Comparison of ENCODE assay signal across 11 mouse cellular contexts in genomic region chr9:46309121-46309520, GRCm38 (mm10). TPM values are rescaled to one million over a fixed set of nuclear protein-coding genes. Genes with fewer than 3 reads are reported as not detected.
DNase-seq lines count a peak whose midpoint lies in the region; ATAC-seq and TF ChIP-seq lines count a peak whose summit lies in the region.
"Had no signal": no experiment of that assay in that cellular context is flagged by ENCODE, and none has a peak within 500 bp of the region (broad histone marks: within the 10 kb centered on the region; RNA-seq: fewer than 3 reads in every experiment).

No protein-coding gene starts in this region.

- no peak overlapping the region for H3K27ac ChIP-seq in cerebellum, adult 2 months (ENCODE audit: insufficient read depth, low read length)
- H3K27ac ChIP-seq in liver, postnatal 0 days (ENCODE audit: low read depth) = no peak overlapping the region
- no peak overlapping the region for H3K27ac ChIP-seq in liver, embryonic 11.5 days (ENCODE audit: low read depth, low read length)
- no peak overlapping the region for H3K27ac ChIP-seq in limb, embryonic 11.5 days (replicated peaks; ENCODE audit: low read depth, low read length)
- H3K27ac ChIP-seq: liver, embryonic 13.5 days had no signal

- TF ChIP-seq POLR2A in cerebellum, adult 2 months (IDR thresholded peaks at IDR 0.05; ENCODE audit: borderline replicate concordance, insufficient read depth, low read length) = no peak

- WGBS in cerebellum, adult 2 months = 21% methylated on average over 7 of the region's 7 CpGs
- 15% methylated on average over 7 of the region's 7 CpGs for WGBS in liver, postnatal 0 days (ENCODE audit: insufficient replicate concordance)
- 14% methylated on average over 7 of the region's 7 CpGs for WGBS in liver, embryonic 11.5 days
- WGBS in limb, embryonic 11.5 days = 10% methylated on average over 7 of the region's 7 CpGs

- no peak overlapping the region for H3K4me2 ChIP-seq in liver, postnatal 0 days (ENCODE audit: low read depth, low read length)
- no peak overlapping the region for H3K4me2 ChIP-seq in liver, embryonic 11.5 days
- no peak overlapping the region for H3K4me2 ChIP-seq in limb, embryonic 11.5 days (ENCODE audit: low read depth, severe bottlenecking)
- H3K4me2 ChIP-seq: liver, embryonic 13.5 days had no signal

- no peak for ATAC-seq in liver, postnatal 0 days
- ATAC-seq in liver, embryonic 11.5 days (replicated peaks; ENCODE audit: low FRiP score) = no peak
- no peak for ATAC-seq in limb, embryonic 11.5 days (ENCODE audit: insufficient number of reproducible peaks, low FRiP score, low TSS enrichment, low read depth)

- TF ChIP-seq EP300 in liver, postnatal 0 days (IDR thresholded peaks at IDR 0.05; ENCODE audit: low read depth) = no peak

- H3K4me1 ChIP-seq in cerebellum, adult 2 months (ENCODE audit: control insufficient read depth, insufficient read depth, low read length) = no peaks in the 10 kb centered on the region
- H3K4me1 ChIP-seq in liver, postnatal 0 days (ENCODE audit: insufficient read depth) = no peaks in the 10 kb centered on the region
- H3K4me1 ChIP-seq in liver, embryonic 11.5 days (replicated peaks; ENCODE audit: control insufficient read depth, insufficient read depth, low read length) = no peaks in the 10 kb centered on the region
- 0 out of 2 replicates have a peak, but pooled peaks cover 2% of the 10 kb centered on the region for H3K4me1 ChIP-seq in limb, embryonic 11.5 days (ENCODE audit: control insufficient read depth, insufficient read depth, low read length)
- H3K4me1 ChIP-seq: liver, embryonic 13.5 days had no signal

- H3K4me3 ChIP-seq in cerebellum, adult 2 months (replicated peaks; ENCODE audit: insufficient read depth, low read depth, low read length) = no peak overlapping the region
- H3K4me3 ChIP-seq in liver, postnatal 0 days (ENCODE audit: low read depth, low read length) = no peak overlapping the region
- H3K4me3 ChIP-seq in liver, embryonic 11.5 days (ENCODE audit: low read depth, low read length) = no peak overlapping the region
- H3K4me3 ChIP-seq in limb, embryonic 11.5 days (ENCODE audit: low read depth, low read length) = no peak overlapping the region
- H3K4me3 ChIP-seq: liver, embryonic 13.5 days had no signal

- TF ChIP-seq CTCF in cerebellum, adult 2 months (IDR thresholded peaks at IDR 0.05; ENCODE audit: borderline replicate concordance, insufficient read depth, low read depth, low read length) = peak; percentile 48; the same call in 1 of the 2 replicates
- TF ChIP-seq CTCF in liver, postnatal 0 days (IDR thresholded peaks at IDR 0.05; ENCODE audit: low read depth) = peak; percentile 58

- no peak overlapping the region for H3K9ac ChIP-seq in liver, postnatal 0 days (replicated peaks)
- no peak overlapping the region for H3K9ac ChIP-seq in liver, embryonic 11.5 days (ENCODE audit: low read depth, low read length)
- no peak overlapping the region for H3K9ac ChIP-seq in limb, embryonic 11.5 days (ENCODE audit: low read length)
- H3K9ac ChIP-seq: liver, embryonic 13.5 days had no signal

- no peak for DNase-seq in cerebellum, adult 2 months
- DNase-seq in cerebellum, adult 9-10 months = no peak
- peak; percentile 31 for DNase-seq in liver, postnatal 0 days
- DNase-seq in liver, embryonic 11.5 days (ENCODE audit: low spot score) = no peak
- DNase-seq in R1 (ENCODE audit: low read depth, low spot score) = peak; percentile 76
- peak; percentile 56 for DNase-seq in limb, embryonic 11.5 days (ENCODE audit: low spot score)
- no peak for DNase-seq in right cerebral cortex, adult 18-20 months
- DNase-seq in ovary, adult 18-20 months (ENCODE audit: low spot score) = no peak
- DNase-seq: heart, postnatal 36 days; liver, embryonic 13.5 days had no signal

- no peaks in the 10 kb centered on the region for H3K27me3 ChIP-seq in cerebellum, adult 2 months (ENCODE audit: control insufficient read depth, insufficient read depth, low read length)
- H3K27me3 ChIP-seq in liver, postnatal 0 days (ENCODE audit: insufficient read depth, low read length) = no peaks in the 10 kb centered on the region
- H3K27me3 ChIP-seq in liver, embryonic 11.5 days (replicated peaks; ENCODE audit: control insufficient read depth, insufficient read depth, low read length) = peaks cover 6% of the 10 kb centered on the region
- H3K27me3 ChIP-seq in limb, embryonic 11.5 days (ENCODE audit: control insufficient read depth, insufficient read depth, low read length) = no peaks in the 10 kb centered on the region

- no peaks in the 10 kb centered on the region for H3K36me3 ChIP-seq in liver, postnatal 0 days (replicated peaks; ENCODE audit: insufficient read depth, low read length)
- H3K36me3 ChIP-seq in liver, embryonic 11.5 days (ENCODE audit: control insufficient read depth, insufficient read depth, low read length) = no peaks in the 10 kb centered on the region
- no peaks in the 10 kb centered on the region for H3K36me3 ChIP-seq in limb, embryonic 11.5 days (ENCODE audit: control insufficient read depth, insufficient read depth, low read length)
- H3K36me3 ChIP-seq: liver, embryonic 13.5 days had no signal

- no peaks in the 10 kb centered on the region for H3K9me3 ChIP-seq in liver, postnatal 0 days (ENCODE audit: low read length)
- no peaks in the 10 kb centered on the region for H3K9me3 ChIP-seq in liver, embryonic 11.5 days (ENCODE audit: control insufficient read depth, low read length)
- no peaks in the 10 kb centered on the region for H3K9me3 ChIP-seq in limb, embryonic 11.5 days (ENCODE audit: control insufficient read depth, low read length)
- H3K9me3 ChIP-seq: liver, embryonic 13.5 days had no signal

RNA-seq across cellular contexts. Expression of gene 4931429L15Rik, which starts 10.7 kb away (rescaled TPM):
- polyA plus RNA-seq in cerebellum, adult 2 months (2012; rRNA removed) = not detected in 2 replicates
- polyA plus RNA-seq in liver, postnatal 0 days (2015; fragmentation: Nextera tagmentation; extraction: Ambion mirVana) = not detected in 2 replicates
- polyA plus RNA-seq in liver, embryonic 11.5 days (2014; fragmentation: Nextera tagmentation; extraction: Ambion mirVana) = not detected in 2 replicates
- 0.08 TPM in 1 of 2 replicates, not detected in the other for polyA plus RNA-seq in limb, embryonic 11.5 days (2014; fragmentation: Nextera tagmentation; extraction: Ambion mirVana)
- polyA plus RNA-seq: C2C12; liver, embryonic 13.5 days had no signal

RNA-seq across cellular contexts. Expression of gene Bud13, which starts 26.3 kb away (rescaled TPM):
- 11.9 and 12.8 TPM in 2 replicates for polyA plus RNA-seq in cerebellum, adult 2 months (2012; rRNA removed)
- 4.0 TPM in 2 replicates for polyA plus RNA-seq in liver, postnatal 0 days (2015; fragmentation: Nextera tagmentation; extraction: Ambion mirVana)
- polyA plus RNA-seq in liver, embryonic 11.5 days (2014; fragmentation: Nextera tagmentation; extraction: Ambion mirVana) = 20.7 and 22.4 TPM in 2 replicates
- 37.9 and 38.9 TPM in 2 replicates for polyA plus RNA-seq in limb, embryonic 11.5 days (2014; fragmentation: Nextera tagmentation; extraction: Ambion mirVana)

RNA-seq across cellular contexts. Expression of gene Zpr1, which starts 36.3 kb away (rescaled TPM):
- polyA plus RNA-seq in cerebellum, adult 2 months (2012; rRNA removed) = 37.9 and 40.3 TPM in 2 replicates
- 20.6 and 21.8 TPM in 2 replicates for polyA plus RNA-seq in liver, postnatal 0 days (2015; fragmentation: Nextera tagmentation; extraction: Ambion mirVana)
- polyA plus RNA-seq in liver, embryonic 11.5 days (2014; fragmentation: Nextera tagmentation; extraction: Ambion mirVana) = 92.6 and 96.7 TPM in 2 replicates
- 60.4 and 64.2 TPM in 2 replicates for polyA plus RNA-seq in limb, embryonic 11.5 days (2014; fragmentation: Nextera tagmentation; extraction: Ambion mirVana)

RNA-seq across cellular contexts. Expression of gene Apoa5, which starts 40.7 kb away (rescaled TPM):
- not detected in 2 replicates for polyA plus RNA-seq in cerebellum, adult 2 months (2012; rRNA removed)
- polyA plus RNA-seq in liver, postnatal 0 days (2015; fragmentation: Nextera tagmentation; extraction: Ambion mirVana) = 771 and 869 TPM in 2 replicates
- 0.21 and 0.38 TPM in 2 replicates for polyA plus RNA-seq in liver, embryonic 11.5 days (2014; fragmentation: Nextera tagmentation; extraction: Ambion mirVana)
- 0.08 TPM in 1 of 2 replicates, not detected in the other for polyA plus RNA-seq in limb, embryonic 11.5 days (2014; fragmentation: Nextera tagmentation; extraction: Ambion mirVana)
- polyA plus RNA-seq: C2C12 had no signal

Comparison
In these comparisons a context has a peak if more than half of its experiments do, and no peak if none do; other contexts are left out.
1. DNase-seq: peak in liver, postnatal 0 days (single experiment), R1 (single experiment) and limb, embryonic 11.5 days (single experiment); none in cerebellum, adult 2 months (0 of 2), cerebellum, adult 9-10 months (single experiment), liver, embryonic 11.5 days (single experiment), right cerebral cortex, adult 18-20 months (single experiment) and ovary, adult 18-20 months (single experiment).